Mouse (Mus musculus) forebrain, embryonic 16.5 days (tissue): ENCODE data around the gene Kat5. TPM values are rescaled to one million over a fixed set of nuclear protein-coding genes. Genes with fewer than 3 reads are reported as not detected.

Experiments used
- ATAC-seq: fragments of 200-750 bp; cut with Nextera tagmentation; 2 replicates; pipeline ENCODE4 v1.8.0; 2017; ENCODE audit warnings: mild to moderate bottlenecking, moderate library complexity
- H3K27ac ChIP-seq: fragments of 300-500 bp; sonication (generic); 2 replicates; pipeline ENCODE4 v1.5.1; 2014; ENCODE audit warnings: low read length, control low read depth
- H3K27me3 ChIP-seq: fragments of 300-500 bp; sonication (generic); replicated peaks from 2 replicates; pipeline ENCODE4 v1.6.1; 2014; ENCODE audit warnings: low read length; ENCODE audit not compliant: control insufficient read depth, insufficient read depth
- H3K36me3 ChIP-seq: fragments of 300-500 bp; sonication (generic); 2 replicates; pipeline ENCODE4 v1.6.1; 2014; ENCODE audit not compliant: control insufficient read depth, insufficient read depth
- H3K4me1 ChIP-seq: fragments of 300-500 bp; sonication (generic); replicated peaks from 2 replicates; pipeline ENCODE4 v1.6.1; 2014; ENCODE audit warnings: low read length; ENCODE audit not compliant: control insufficient read depth, insufficient read depth
- H3K4me2 ChIP-seq: fragments of 300-500 bp; sonication (generic); 2 replicates; pipeline ENCODE4 v1.6.1; 2014; ENCODE audit warnings: mild to moderate bottlenecking, low read length, control low read depth
- H3K4me3 ChIP-seq: fragments of 300-500 bp; sonication (generic); replicated peaks from 2 replicates; pipeline ENCODE4 v1.5.1; 2014; ENCODE audit warnings: mild to moderate bottlenecking, low read length, control low read depth
- H3K9ac ChIP-seq: fragments of 300-500 bp; sonication (generic); replicated peaks from 2 replicates; pipeline ENCODE4 v1.6.1; 2014; ENCODE audit warnings: low read depth, low read length, control low read depth
- H3K9me3 ChIP-seq: fragments of 300-500 bp; sonication (generic); 2 replicates; pipeline ENCODE4 v1.6.1; 2016; ENCODE audit warnings: low read length; ENCODE audit not compliant: control insufficient read depth
- WGBS: fragments of 180-500 bp; shearing (Covaris S2); extraction: QIAGEN DNeasy Blood & Tissue Kit; methylation state at CpG from one replicate; pipeline ENCODE4 v1.1.7; 2014; 5-methylcytosine and 5-hydroxymethylcytosine counted together
- polyA plus RNA-seq: library from polyadenylated mRNA; unstranded; fragments of >200 nt; fragmentation: Nextera tagmentation; extraction: Ambion mirVana; gene quantifications from 2 replicates; pipeline ENCODE4 v1.2.1, GENCODE M21; 2015

Gene Kat5
- polyA plus RNA-seq, 1 experiment from 2014 or later, result 76.8 TPM

- no peak overlapping the region for H3K27ac ChIP-seq
- H3K9ac ChIP-seq, result no peak overlapping the region
- peaks cover 12% of the 10 kb centered on the region for H3K4me1 ChIP-seq
- H3K9me3 ChIP-seq, result no peaks in the 10 kb centered on the region
- no peak for ATAC-seq
- WGBS, result 90% methylated on average over 8 of the region's 8 CpGs
- H3K36me3 ChIP-seq, result peaks cover 31% of the 10 kb centered on the region
- H3K27me3 ChIP-seq, result no peaks in the 10 kb centered on the region
- no peak overlapping the region for H3K4me3 ChIP-seq
- H3K4me2 ChIP-seq, result no peak overlapping the region
These were observed 36.8 kb upstream of the Kat5 start for GRCm38 (mm10) chr19:5646731-5647330.

GRCm38 (mm10) chr19:5645280-5645679 lies 35.2 kb upstream of the Kat5 start:
- H3K4me1 ChIP-seq, result peaks cover 12% of the 10 kb centered on the region
- no peak overlapping the region for H3K27ac ChIP-seq
- no peak for ATAC-seq
- no peaks in the 10 kb centered on the region for H3K9me3 ChIP-seq
- 96% methylated on average over 9 of the region's 9 CpGs for WGBS
- H3K4me2 ChIP-seq, result no peak overlapping the region
- H3K4me3 ChIP-seq, result no peak overlapping the region
- no peaks in the 10 kb centered on the region for H3K27me3 ChIP-seq
- H3K36me3 ChIP-seq, result peaks cover 37% of the 10 kb centered on the region
- H3K9ac ChIP-seq, result no peak overlapping the region

GRCm38 (mm10) chr19:5641641-5642040 lies 31.6 kb upstream of the Kat5 start:
- ATAC-seq, result no peak
- no peak overlapping the region for H3K27ac ChIP-seq
- H3K9me3 ChIP-seq, result no peaks in the 10 kb centered on the region
- H3K4me3 ChIP-seq, result no peak overlapping the region
- no peaks in the 10 kb centered on the region for H3K27me3 ChIP-seq
- H3K4me2 ChIP-seq, result no peak overlapping the region
- peaks cover 14% of the 10 kb centered on the region for H3K4me1 ChIP-seq
- WGBS, result 92% methylated on average over 8 of the region's 8 CpGs
- no peak overlapping the region for H3K9ac ChIP-seq
- peaks cover 29% of the 10 kb centered on the region for H3K36me3 ChIP-seq

GRCm38 (mm10) chr19:5641021-5641420 lies 31.0 kb upstream of the Kat5 start:
- Histone ChIP-seq H3K9ac (no peak overlapping the region), H3K4me1 (peaks cover 17% of the 10 kb centered on the region), H3K27ac (no peak overlapping the region), H3K4me3 (no peak overlapping the region), H3K9me3 (no peaks in the 10 kb centered on the region), H3K36me3 (peaks cover 29% of the 10 kb centered on the region), H3K4me2 (no peak overlapping the region), H3K27me3 (no peaks in the 10 kb centered on the region)
- WGBS, result 92% methylated on average over 17 of the region's 17 CpGs
- no peak for ATAC-seq

- no peak overlapping the region for H3K4me3 ChIP-seq
- H3K27me3 ChIP-seq, result no peaks in the 10 kb centered on the region
- no peak overlapping the region for H3K27ac ChIP-seq
- no peak overlapping the region for H3K4me2 ChIP-seq
- WGBS, result 82% methylated on average over 9 of the region's 9 CpGs
- no peak overlapping the region for H3K9ac ChIP-seq
- ATAC-seq, result no peak
- peaks cover 17% of the 10 kb centered on the region for H3K4me1 ChIP-seq
- H3K36me3 ChIP-seq, result peaks cover 22% of the 10 kb centered on the region
- H3K9me3 ChIP-seq, result no peaks in the 10 kb centered on the region
These were observed 30.3 kb upstream of the Kat5 start for GRCm38 (mm10) chr19:5640339-5640738.

GRCm38 (mm10) chr19:5638416-5639005 lies 28.5 kb upstream of the Kat5 start:
- WGBS, result 89% methylated on average over 18 of the region's 18 CpGs
- no peak for ATAC-seq
- H3K4me3 ChIP-seq, result peak overlapping the region; percentile 77
- H3K4me1 ChIP-seq, result peaks cover 17% of the 10 kb centered on the region
- no peak overlapping the region for H3K27ac ChIP-seq
- H3K27me3 ChIP-seq, result no peaks in the 10 kb centered on the region
- H3K9ac ChIP-seq, result peak overlapping the region; percentile 94
- H3K9me3 ChIP-seq, result no peaks in the 10 kb centered on the region
- peak overlapping the region; percentile 61 for H3K4me2 ChIP-seq
- peaks cover 17% of the 10 kb centered on the region for H3K36me3 ChIP-seq

GRCm38 (mm10) chr19:5637069-5638047 lies 27.3 kb upstream of the Kat5 start, which contains the start of gene Rela:
TSS of gene Rela (plus strand) at chr19:5637483.
- peak within 1 kb of the TSS; percentile 94 for H3K9ac ChIP-seq
- under 1% methylated on average over 96 of the region's 109 CpGs for WGBS
- H3K9me3 ChIP-seq, result no peaks in the 10 kb centered on the region
- H3K4me2 ChIP-seq, result peak within 1 kb of the TSS; percentile 61
- H3K4me3 ChIP-seq, result peak within 1 kb of the TSS; percentile 77
- peaks cover 8% of the 10 kb centered on the region for H3K36me3 ChIP-seq
- peak; percentile 84 for ATAC-seq
- H3K27me3 ChIP-seq, result no peaks in the 10 kb centered on the region
- H3K4me1 ChIP-seq, result peaks cover 17% of the 10 kb centered on the region
- peak within 1 kb of the TSS; percentile 70 for H3K27ac ChIP-seq

- peaks cover 3% of the 10 kb centered on the region for H3K36me3 ChIP-seq
- H3K4me1 ChIP-seq, result peaks cover 17% of the 10 kb centered on the region
- H3K9ac ChIP-seq, result peak overlapping the region; percentile 94
- H3K4me2 ChIP-seq, result peak overlapping the region; percentile 61
- H3K4me3 ChIP-seq, result peak overlapping the region; percentile 77
- H3K27me3 ChIP-seq, result no peaks in the 10 kb centered on the region
- ATAC-seq, result no peak
- H3K9me3 ChIP-seq, result no peaks in the 10 kb centered on the region
- 34% methylated on average over 12 of the region's 12 CpGs for WGBS
- peak overlapping the region; percentile 70 for H3K27ac ChIP-seq
These were observed 26.6 kb upstream of the Kat5 start for GRCm38 (mm10) chr19:5636571-5637041.

GRCm38 (mm10) chr19:5636036-5636570 lies 26.1 kb upstream of the Kat5 start:
- Histone ChIP-seq H3K9me3 (no peaks in the 10 kb centered on the region), H3K4me3 (no peak overlapping the region), H3K4me2 (no peak overlapping the region), H3K27ac (no peak overlapping the region), H3K27me3 (no peaks in the 10 kb centered on the region), H3K36me3 (no peaks in the 10 kb centered on the region), H3K4me1 (peaks cover 17% of the 10 kb centered on the region), H3K9ac (no peak overlapping the region)
- 84% methylated on average over 7 of the region's 7 CpGs for whole genome bisulfite sequencing
- ATAC-seq, result no peak
